Mouse (Mus musculus) frontal cortex, postnatal 36 days (tissue): ENCODE results near the gene Spc24.

Source experiments
- DNase-seq, 2 experiments: peaks; one replicate each; pipeline ENCODE4 v3.0.0; 2022; ENCODE audit warnings: low spot score in 2 of 2

The Spc24 gene

DNA sequence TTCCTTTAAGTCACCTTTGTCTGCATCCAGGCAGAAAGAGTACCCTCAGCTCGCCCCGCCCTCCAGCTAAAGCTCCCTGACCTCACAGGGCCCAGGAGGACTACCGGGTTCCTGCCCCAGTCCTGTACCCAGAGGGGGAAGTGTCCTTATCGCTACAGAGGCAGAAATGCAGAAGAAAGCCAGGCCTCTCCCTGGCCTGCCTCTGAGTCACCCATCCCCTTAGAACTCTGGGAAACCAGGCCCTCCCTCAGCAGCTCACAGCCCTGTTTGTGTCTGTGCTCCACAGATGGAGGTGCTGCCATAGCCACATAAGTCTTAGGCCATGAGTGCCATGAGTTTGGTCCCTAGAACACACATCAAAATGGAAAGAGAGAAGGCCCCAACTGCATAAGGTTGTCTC is 44.8 kb downstream of the Spc24 start:
- no peak for DNase-seq

DNA sequence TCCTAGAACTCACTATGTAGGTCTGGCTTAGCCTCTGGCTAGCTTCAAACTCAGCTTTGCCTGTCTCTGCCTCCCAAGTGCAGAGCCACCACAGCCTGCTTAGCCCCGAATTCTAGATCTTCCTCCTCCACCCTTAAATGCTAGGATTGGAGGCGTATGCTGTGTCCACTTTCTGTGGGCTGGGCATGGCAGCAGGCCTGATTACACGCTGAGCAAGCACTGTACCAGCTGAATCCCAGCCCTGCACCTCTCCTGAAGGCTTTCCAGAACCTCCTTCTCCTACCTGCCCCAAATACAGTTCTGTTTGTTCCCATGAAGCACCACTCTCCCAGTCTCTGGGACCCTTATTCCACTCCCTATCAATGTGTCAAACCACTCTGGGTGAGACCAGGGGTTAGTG is 50.8 kb downstream of the Spc24 start:
- DNase-seq, result no peak

DNA sequence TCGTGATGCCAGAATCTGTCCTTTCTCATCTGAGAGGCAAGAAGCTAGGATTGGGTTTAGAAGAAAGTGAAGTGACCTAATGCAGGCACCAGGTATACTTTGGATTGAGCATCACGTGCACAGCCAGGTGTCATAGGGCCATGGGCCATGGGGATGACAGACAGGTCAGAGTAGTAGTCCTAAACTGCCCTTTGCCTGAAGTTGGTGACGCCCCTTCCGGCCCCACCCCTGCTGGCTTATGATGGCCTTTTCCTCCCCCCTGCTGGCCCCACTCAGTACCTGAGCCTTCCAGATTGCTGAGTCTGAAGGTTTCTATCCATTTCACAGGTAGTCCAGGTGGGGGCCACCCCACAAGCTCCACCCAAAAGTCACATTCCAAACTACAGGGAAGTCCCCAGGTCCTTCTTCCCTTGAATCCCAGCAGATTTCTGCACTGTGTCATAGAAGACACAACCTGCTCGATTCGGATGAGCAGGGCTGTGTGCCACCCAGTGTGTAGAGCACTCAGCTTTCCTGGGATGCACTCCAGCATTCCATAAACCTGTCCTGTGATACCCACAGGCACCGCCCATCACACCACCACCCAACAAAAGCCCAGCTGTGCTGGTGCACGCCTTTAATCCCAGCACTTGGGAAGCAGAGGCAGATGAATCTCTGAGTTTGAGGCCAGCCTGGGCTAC is 53.4 kb downstream of the Spc24 start:
- DNase-seq, result no peak

DNA sequence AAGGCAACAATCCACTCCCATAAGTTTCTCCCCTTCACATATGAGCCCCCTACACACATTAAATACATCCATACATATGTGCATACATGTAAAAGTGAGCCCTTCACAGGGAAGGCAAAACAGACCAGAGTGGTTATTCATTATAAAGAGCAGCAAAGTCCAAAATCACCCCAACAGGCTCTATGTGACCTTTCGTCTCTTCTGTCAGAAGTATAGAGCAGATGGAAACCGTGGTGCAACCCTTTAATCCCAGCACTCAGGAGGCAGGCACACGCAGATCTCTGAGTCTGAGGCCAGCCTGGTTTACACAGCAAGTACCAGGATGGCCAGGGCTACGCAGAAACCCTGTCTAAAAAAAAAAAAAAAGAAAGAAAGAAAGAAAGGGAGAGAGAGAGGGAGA is 54.0 kb downstream of the Spc24 start:
- no peak for DNase-seq
